Mouse (Mus musculus): ENCODE measurements at regions not wholly inside any gene's neighbourhood (a gene's known extent, or its start where the extent isn't known, plus 50 kb on each side); places are given as distances from the start of the nearest gene placed in this dataset.

DNA sequence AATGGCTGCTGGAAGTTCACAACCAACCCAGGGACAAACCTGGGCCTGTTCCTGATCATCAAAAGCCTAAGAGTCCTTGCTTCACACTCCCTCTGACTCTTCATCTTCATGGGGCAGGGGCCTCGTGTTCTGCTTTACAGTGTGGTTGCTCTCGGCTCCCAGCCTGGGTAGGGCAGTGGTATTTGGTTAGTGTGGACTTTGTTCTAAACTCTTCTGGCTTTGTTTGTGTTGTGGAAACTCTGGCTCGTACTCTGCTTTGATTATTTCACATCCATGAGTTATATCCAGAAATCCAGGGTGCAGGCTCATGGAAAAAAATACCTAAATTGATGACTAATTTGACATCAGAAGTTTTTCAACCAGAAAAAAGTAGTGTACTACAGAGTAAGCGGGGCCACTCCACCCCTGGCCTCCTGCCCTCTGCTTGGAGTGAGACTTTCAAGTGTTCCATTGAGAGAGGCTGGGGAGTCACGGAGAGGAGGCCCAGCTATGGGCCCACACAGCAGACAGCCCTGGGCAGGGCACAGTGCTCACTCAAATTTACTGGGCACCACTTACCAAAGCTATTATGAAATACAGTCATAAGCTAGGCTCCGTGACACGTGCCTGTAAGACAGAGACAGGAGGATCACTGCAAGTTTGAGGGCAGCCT, 325.4 kb upstream of the Ddhd1 start:
- DNase-seq (ENCODE audit: low spot score in 2 of 2) = no peak

DNA sequence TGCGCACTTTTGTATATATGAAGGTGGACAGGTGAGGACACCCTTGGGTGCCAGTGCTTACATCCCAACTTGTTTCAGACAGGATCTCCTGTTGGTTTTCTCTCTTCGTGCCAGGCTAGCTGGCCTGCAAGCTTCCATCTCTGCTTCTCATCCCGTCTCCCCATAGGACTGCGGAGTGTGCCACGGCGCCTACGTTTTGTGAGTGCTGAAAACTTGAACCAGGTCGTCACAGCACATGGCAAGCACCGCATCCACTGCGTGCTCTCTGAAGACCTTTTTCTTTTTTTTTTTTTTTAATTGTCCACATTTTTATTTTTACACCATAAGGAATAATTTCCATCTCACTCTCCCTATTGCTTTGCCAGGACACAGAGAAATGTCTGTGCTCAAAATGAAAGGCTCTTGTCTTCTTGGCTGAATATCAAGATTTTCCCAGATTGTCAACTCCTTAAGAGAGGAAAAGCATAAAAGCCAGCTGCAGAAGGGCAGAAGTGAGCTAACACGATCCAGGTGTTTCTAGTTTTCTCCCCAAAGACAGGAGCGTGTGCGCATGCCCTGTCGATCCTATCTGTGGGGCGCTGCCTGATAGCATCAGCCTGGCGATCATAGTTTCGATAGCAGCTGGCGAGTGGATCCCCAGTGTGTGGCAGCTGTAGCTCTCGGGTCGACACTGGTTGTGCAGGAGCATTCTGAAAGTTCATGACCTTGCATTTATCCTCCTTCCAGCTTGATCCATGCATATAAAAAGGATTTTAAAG, 326.4 kb upstream of the Ddhd1 start:
- DNase-seq (ENCODE audit: low spot score in 2 of 2) = no peak

DNA sequence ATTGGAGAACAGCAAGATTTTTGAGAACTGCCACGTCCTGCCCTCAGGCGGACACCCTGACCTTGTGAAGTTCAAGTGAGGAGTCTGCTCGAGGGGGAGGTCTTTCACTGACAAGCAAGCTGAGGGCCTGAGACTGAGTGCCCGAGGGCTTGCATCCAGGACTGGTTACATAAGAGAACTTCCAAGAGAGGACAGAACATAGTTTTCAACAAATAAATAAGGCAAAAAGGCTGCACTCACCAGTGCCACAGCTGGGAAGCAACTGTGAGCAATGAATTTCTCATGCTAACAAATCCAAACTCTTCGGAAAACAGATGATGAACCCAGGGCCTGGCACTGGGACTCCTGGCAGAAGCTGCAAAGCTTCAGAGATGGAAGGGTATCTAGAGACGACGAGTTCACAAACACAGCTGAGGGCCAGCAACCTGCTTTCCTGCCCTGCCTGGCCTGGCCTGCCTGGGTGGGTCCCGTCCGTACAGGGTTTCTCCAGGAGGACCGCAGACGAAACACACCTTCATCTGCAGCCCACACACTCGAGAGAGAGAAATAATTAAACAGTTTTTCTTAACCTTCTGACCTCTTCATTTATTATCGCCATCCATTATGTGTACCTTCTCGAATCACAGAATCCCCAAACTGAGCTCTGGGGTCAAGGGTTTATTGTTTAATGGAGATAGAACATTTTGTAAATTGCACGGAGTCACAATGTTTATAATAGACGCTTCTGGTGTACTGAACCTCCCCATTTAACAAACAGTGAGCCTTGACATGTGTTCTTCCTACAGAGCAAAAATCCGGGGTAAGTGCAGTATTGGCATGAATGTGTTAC, 334.3 kb upstream of the Ddhd1 start:
- no peak for DNase-seq (ENCODE audit: low spot score in 2 of 2)

DNA sequence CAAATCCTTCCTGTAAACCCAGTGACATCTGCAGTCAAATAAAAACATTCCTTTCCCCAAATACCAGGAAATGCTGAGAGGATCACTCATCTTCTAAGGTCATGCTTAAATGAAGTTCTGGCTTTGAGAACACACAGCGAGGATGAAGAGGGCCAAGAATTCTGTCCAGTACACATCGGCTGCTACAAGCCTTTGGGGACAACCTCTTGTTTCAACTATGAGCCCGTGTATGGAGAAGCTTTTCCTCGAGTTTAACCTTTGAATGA, 334.9 kb upstream of the Ddhd1 start:
- no peak for DNase-seq (ENCODE audit: low spot score in 2 of 2)

DNA sequence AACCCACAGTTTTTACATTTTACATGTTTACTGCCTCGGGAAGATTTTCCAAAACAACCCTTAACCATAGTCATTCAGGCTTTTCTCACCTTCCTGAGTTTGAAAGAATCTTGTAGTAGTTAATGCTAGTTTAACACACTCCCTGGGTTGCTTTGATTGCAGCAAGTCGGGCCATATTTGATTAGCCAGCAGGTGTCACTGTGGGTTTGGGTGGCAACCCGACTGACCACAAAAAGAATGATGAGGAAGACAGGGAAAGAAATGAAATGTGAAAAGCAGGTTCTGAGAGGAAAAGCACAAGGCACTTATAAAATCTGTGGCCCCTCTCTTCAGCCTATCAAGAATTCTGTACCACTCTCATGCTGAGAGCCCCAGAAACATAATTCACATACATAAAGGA, 335.7 kb upstream of the Ddhd1 start:
- peak; percentile 13 to 20 for DNase-seq (ENCODE audit: low spot score in 2 of 2)

DNA sequence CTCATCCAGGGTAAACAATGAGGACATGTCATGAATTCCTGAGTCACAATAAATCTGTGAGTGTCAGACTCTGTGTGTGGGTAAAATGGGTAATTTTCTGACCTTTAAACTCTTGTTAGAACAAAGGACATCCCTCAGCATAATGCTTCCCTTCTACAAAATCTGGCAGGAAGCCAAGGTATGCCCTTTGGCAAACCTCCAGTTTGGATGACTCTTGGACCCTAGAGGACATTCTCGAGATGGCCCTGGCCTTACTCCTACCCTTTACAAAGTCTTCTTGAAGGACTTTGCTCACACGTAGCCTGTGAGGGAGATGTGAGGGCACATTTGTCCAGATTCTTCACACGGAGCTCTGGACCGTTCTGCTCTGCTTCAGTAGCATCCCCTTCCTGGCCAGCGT, 338.8 kb upstream of the Ddhd1 start:
- peak in 1 of 2 experiments; percentile 37 for DNase-seq (ENCODE audit: low spot score in 2 of 2)

DNA sequence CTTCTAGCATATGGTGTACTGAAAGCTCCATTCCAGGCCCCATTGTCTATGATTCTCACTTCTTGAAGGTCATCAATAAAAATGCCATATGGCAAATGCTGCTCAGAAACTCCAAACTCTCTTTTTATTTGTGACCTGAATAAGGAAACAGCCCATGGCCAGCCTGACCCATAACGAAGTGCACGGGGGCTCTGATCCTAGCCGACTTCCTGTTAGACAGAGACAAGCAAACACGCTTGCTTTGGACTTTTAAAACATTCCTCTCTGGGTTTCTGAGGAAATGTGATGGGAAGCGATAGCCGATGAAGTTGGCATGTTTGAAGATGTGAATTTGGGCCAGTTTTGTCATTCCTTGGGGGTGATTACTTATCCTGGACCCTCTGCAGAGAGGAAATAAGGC, 346.1 kb upstream of the Ddhd1 start:
- no peak for DNase-seq (ENCODE audit: low spot score in 2 of 2)

DNA sequence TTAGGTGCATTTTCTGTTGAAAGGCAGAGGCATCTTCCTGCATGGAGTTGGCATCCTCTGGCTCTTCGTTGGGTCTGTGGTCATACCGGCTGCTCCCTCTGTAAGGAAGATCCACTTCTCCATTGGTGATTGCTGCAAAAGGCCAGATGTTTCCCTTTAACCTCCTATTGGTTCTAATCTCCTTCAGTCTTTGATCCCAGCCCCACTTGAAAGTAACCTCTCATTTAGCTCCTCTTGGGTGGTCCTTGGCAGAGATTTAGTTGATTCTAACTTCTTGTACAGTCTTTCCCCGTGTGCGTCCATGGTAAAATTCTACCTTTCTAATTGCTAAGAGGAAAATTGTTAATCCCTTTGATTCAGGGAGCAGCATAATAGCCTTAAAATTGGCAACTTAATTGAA, 347.4 kb upstream of the Ddhd1 start:
- DNase-seq (ENCODE audit: low spot score in 2 of 2) = no peak

DNA sequence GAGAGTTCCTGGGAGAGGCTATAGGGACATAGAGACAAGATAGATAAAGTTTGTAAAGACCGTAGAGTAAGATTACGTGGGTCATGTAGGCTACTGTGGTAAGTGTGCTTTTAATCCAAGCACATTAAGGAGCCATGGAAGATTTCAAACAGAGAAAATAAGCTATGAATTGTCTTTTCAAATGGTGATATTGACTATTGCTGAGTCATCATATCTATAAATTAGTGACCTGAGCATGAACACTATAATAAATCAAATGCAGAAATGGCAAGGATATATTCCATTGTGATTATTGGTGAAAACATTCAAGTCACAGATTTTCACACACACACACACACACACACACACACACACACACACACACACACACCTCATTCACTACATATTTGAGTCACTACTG, 355.3 kb upstream of the Ddhd1 start:
- no peak for DNase-seq (ENCODE audit: low spot score in 2 of 2)

DNA sequence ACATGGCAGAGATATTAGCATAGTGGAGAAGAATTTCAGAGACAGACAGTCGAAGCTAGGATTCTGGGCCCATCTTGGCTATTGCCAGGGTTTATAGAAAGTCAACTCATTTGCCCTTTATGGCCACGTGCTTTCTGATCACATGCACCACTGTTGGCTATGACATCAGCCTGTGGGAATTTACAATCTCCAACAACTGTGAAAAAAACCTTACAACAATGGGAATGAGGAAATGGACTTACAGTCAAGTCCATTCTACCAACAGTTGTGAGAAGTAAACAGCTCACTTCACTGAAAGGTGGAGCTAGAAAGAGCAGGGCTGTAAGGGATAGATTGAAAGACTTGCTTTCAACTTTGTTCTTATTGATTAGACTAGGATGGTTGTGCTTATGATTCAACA, 356.1 kb upstream of the Ddhd1 start:
- DNase-seq (ENCODE audit: low spot score in 2 of 2) = no peak

DNA sequence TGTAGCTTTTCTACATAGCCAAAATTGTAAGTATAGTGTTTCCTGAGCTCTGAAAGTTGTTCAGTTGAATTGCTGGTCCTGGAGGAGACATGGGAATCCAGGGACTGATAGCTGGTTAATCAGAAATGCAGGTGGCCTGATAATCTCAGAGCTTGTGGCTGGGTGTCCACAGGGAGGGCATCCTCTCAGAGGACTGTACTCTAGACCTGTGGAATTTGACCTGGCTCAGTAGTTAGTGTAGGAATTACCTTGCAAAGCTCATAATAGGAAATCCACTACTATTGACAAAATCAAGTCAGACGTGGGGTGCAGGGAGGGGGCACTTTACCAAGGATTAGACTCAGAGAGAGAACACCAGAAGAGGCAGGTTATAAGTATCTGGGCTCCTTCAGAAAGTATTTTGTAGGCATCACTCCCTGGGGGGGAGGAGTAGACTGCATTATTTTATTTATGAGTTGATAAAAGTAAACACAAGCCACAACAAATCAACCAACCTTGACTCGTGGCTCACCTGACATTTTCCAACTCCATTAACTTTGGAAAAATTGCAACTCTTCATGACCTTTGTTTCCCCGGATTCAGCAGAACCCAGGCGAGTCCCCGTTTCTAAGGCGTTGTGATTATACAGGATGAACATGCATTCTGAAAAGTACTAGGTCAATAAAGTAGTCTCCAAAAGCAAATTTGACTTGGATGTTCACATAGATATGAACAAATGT, 357.9 kb upstream of the Ddhd1 start:
- no peak for DNase-seq (ENCODE audit: low spot score in 2 of 2)

DNA sequence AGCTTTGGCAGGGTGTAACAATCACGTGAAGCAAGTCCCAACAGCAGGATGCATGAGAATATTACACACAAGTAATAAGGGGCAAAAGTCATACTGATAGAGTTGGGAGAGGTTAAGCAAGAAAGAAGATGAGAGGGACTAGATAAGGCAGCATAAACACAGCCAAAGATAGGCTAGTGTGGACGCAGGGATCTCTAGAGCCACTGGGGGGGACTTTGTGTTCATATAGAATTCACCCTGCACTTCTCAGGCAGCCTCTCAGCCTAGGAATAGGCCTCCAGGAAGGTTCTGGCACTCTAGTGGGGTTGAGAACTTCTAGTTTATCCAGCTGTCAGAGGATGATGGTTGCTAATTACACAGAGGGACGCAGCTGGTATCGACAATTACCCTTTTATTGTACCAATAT, 358.8 kb upstream of the Ddhd1 start:
- no peak for DNase-seq (ENCODE audit: low spot score in 2 of 2)

DNA sequence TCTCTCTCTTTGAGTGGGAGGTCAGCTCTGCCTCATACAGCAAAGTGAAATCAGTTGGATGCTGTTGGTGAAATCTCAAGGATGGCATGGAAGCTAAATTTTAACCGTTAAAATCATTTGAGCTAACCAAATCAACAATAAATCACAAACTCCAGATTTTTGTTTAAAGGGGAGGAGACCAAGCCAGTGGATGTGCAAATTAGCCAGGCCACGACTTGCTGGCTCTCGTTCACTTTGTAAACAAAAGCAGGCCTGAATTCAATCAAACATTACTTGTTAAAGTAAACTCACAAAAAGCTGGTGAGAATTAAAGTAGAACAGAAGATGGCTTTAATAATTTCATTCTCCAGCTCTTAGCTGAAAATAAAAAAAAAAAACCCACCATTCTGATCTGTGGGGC, 359.3 kb upstream of the Ddhd1 start:
- DNase-seq (ENCODE audit: low spot score in 2 of 2) = no peak

DNA sequence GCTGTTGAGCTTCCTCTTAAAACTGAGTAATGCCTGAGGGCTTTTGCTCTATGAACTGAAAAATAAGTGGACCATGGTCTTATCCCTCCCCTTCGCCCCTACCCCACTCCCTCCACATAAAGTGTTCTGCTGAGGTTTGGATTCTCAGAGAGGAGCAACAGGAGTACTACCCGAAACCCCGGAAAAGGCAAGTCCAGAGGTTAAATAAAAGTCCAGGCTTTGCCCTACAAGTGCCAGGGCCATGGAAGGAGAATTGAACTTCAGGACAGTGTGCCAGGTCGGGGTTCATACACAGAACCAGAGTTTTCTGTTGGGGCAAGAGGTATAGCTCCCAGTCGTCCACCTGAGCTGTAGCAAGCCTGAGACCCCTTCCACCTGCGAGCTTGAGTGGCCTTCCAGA, 360.0 kb upstream of the Ddhd1 start:
- no peak for DNase-seq (ENCODE audit: low spot score in 2 of 2)

DNA sequence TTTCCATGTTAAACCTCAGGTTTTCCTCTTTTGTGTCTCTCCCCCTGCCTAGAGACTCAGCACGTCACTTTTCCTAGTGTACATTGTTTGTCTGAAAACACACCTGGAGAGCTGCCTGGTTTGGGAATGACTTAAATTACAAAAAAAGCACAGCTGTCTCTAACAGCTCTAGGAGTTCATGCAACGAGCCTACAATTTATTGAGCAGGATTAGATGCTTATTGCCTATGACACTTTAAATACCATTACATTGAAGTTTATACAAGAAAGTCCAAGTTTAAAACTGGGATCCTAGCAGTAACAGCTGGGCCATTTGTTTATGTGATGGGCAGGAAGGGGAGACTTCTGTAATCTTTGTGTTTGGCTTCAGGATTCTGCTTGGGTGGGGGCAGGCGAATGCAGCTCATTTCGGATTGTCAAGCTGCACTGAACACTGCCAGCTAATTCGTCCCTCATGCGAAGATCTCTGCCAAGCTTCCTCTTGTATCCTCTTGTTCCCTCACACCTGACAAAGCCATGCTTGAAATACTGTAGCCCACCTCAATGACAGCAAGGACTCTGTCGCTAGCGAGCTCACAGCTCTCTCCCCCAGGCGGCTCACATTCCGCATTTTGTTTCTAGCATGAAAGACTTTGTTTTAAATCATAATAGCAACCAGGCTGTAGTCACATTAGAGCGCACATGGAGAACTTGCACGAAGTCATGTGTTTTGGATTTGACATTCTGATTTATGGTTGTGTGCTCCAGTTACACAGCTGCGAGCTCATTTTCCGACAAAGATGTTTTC, 359.8 kb upstream of the Gm15217 start:
- no peak for DNase-seq (ENCODE audit: low spot score in 2 of 2)

DNA sequence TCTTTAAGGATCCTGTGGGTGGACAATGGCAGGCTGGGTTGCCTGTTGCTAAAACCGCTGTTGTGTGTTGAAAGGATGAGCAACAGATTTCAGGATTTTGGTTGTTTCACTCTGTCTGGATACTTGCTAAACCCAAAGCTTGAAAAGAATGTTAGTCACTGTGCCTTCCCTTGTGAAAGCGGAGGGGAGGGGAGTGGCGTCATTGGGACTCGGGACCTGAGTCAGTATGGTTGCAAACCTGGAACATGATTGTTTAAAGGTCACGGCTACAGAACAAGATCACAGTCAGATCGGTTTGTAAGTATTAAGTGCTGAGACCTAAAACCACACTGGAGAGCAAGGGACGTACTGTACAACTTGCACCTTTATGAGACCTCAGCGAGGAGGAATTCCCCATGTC, 344.9 kb upstream of the Gm15217 start:
- DNase-seq (ENCODE audit: low spot score in 2 of 2) = no peak

DNA sequence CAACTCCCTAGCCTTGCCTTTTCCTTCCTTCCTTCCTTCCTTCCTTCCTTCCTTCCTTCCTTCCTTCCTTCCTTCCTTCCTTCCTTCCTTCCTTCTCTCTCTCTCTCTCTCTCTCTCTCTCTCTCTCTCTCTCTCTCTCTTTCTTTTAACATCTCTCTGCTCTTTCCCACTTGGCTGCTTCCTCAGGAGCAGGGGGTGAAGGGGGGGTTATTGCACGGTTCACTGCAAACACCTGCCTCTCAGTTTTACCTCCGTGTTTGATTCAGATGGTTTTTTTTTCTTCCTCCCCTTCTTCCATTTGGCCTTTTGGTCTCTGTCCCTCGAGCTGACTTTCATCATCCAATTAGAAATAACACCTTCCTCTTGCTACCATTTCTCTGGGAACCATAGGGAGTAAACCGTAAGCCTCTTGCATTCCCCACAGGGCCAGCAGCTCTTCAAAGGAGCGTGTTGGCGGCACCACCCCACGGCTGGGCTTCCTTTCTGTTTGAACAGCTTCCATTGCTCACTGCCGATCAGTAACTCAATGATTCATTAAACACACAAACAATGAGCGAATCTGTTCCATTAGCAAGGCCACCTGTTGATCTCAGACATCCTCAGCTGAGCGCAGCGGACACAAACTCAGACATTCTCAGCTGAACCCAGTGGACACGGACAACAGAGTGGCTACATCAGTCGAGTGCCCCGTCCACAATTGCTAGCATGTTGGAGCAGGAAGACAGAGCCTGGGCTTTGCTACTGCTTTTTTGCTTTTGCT, 318.4 kb upstream of the Gm15217 start:
- DNase-seq (ENCODE audit: low spot score in 2 of 2) = no peak

DNA sequence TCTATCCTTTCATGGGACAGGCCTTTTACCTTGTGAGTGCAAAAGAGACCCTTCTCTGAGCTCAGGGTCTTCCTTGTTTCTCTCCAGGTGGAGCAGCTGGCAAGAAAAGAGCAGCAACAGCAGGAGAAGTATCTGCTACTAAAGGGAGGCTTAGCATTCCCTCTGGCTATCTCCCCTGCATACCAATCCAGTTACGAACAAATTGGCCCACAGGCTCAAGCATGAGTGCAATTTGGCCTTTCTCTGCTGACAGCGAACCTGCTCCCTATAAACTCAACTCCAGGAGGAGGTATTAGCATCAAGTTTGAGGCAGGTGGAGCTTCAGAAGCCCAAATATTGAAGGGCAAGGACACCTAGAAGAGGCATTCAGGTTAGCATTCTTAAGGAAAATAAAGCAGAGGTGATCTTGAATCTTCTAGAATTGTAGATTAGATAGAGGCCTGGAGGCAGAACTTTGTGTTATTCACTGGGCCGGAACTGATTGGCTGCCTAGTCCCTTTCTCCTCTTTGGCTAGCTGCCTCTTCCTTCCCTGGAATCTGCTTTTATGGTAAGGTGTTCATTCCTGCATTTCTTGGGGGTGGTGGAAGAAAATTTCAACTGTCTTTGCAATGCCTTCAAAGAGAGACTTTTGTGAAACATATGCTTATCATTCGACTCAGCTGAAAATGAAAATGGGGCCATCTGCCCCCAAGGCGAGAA, 312.0 kb upstream of the Gm15217 start:
- no peak for DNase-seq (ENCODE audit: low spot score in 2 of 2)

DNA sequence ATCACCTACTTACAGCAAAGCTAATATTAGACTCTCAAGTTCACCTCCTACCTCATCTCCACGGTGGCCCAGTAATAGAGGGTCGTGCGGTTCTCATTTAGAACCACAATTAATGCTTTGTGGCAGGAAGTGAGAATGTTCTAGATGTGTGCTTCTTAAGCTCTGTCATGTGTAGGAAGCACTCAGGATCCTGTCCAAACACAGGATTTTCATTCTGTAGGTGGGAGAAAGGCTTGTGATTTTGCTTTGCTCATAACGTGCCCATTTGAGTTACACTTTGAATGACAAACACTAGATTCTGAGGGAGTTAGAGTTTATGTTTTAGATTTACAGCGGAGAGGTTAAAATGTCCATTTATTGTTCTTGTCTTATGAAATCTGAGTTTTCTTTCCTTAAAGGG, 308.0 kb upstream of the Gm15217 start:
- no peak for DNase-seq (ENCODE audit: low spot score in 2 of 2)

DNA sequence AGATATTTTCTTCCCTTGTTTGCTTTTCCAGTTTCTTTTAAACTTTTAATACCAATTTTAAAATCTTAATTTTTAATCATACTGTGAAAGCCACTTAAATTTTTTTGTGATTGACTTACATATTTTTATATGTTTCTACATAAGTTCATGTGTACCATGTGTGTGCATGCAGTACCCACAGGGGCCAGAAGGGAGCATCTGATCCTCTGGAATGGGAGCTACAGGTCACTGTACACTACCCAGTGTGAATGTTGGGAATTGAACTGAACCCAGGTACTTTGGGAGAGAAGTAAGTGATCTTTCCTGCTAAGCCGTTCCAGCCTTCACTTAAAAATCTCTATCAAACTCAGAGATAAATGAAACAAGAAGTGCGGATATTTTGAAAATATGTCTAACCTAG, 302.5 kb upstream of the Gm15217 start:
- DNase-seq (ENCODE audit: low spot score in 2 of 2) = no peak
